Mouse (Mus musculus): ENCODE results near the gene Apol9b. TPM values are rescaled to one million over a fixed set of nuclear protein-coding genes. Genes with fewer than 3 reads are reported as not detected.
A peak's percentile ranks its signal among the peaks of the same experiment; 100 is the strongest.
"Not testable (repeated sequence)": the region's sequence is repeated elsewhere in the genome, so short reads cannot be mapped to it uniquely, and the experiment has no call there.

Apol9b gene
- total and polyA plus RNA-seq, 2 experiments from 2014 or later, result 0.37 to 0.41 TPM

DNA sequence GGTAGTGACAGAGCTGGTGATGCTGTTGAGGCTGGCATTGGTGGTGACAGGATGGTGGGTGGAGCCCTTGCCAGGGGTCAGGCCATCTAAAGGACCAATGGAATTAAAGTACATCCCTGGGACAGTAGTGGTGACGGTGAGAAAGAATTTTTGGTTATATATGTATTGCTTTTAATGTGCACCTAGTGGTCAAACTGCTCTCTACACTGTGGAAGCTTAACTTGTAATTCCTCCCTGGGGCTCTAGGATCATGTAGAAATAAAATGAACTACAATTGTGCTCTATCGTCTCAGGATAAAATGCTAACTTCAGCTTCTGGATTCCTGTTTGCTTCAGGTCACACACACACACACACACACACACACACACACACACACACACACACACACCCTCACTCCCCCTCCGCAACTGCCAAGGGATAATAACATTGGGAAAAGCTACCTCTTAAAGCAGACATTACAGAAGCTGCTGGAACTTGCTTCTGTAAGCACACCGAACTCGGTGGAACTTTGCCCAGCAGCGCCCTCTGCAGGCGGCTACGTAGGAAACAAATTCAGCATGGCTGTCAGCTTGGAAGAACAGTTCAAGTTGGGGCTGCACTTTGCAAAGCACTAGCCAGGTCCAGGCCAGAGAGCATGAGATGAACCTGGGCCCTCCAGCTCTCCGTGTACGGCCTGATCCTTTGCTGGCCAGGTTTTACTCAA, 4.5 kb upstream of the Apol9b start:
- H3K4me1 ChIP-seq (ENCODE audit: insufficient read depth, low read length); H3K9me3 ChIP-seq (ENCODE audit: low read length); H3K27ac ChIP-seq; DNase-seq (ENCODE audit: low spot score); H3K4me3 ChIP-seq (ENCODE audit: low read length); H3K27me3 ChIP-seq (ENCODE audit: insufficient read depth, low read length); H3K4me2 ChIP-seq (ENCODE audit: low read depth, low read length); H3K36me3 ChIP-seq (ENCODE audit: insufficient read depth, low read length); H3K9ac ChIP-seq (replicated peaks; ENCODE audit: low read length): not testable (repeated sequence)
- WGBS, result 32% methylated on average over 2 of the region's 10 CpGs
- peak; percentile 79 for ATAC-seq

DNA sequence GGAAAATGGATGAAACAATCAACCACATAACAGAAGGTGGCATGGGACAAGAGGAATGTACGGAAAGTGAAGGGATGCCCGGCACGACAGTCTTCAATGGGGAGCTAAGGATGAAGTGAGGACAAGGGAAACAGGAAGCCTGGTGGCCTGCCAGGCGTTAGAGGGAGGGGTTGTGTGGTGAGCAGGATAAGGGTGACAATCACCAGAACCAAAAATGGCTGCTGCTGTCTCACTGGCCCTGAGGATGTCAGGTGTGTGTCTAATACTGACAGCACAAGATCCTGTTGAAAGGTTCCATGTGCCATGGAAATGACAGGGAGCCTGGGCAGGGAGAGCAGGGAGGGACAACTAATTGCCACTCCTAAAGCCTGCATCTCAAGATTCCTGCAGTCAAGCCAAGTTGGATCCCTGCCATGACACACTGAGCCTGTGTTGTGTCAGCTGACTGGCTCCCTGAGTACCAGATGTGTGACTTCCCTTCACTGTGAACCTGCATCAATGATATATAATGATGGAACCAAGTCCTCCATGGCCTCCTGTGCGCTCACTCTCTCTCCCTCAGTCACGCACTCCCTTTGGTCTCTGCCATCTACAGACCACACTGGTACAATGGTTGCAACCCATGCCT, 3.3 kb upstream of the Apol9b start:
- peak; percentile 54 for DNase-seq (ENCODE audit: low spot score)

DNA sequence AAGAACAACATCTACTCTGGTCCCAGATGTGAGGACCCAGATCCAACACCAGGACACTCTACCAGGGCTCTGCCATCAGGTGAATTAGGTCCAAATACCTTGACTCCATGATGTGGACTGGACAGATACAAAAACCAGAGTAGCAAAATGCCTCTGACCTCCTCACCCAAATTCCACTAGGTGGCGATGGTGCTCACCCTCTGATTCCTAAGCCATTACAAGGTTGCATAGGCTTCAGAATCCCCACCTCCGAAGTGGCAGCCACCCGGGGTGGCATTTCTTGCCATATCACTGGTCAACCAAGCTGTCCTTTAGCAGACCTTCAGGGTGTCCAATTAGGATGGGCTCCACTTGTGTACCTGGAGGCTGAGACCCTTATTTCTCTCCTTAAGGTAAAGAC, 1.7 kb upstream of the Apol9b start:
- H3K9me3 ChIP-seq (ENCODE audit: low read length); DNase-seq (ENCODE audit: low spot score); H3K9ac ChIP-seq (replicated peaks; ENCODE audit: low read length); H3K4me2 ChIP-seq (ENCODE audit: low read depth, low read length); ATAC-seq; H3K4me3 ChIP-seq (ENCODE audit: low read length); H3K27me3 ChIP-seq (ENCODE audit: insufficient read depth, low read length); H3K27ac ChIP-seq; H3K4me1 ChIP-seq (ENCODE audit: insufficient read depth, low read length); H3K36me3 ChIP-seq (ENCODE audit: insufficient read depth, low read length): not testable (repeated sequence)
- peak; percentile 62 for TF ChIP-seq CTCF (IDR thresholded peaks at IDR 0.05; ENCODE audit: low read depth)
- 0% methylated on average over 3 of the region's 3 CpGs for WGBS

More for the DNA sequence above, 3.3 kb upstream of the Apol9b start:
- not testable (repeated sequence) for H3K4me1 ChIP-seq (ENCODE audit: insufficient read depth, low read length); H3K4me3 ChIP-seq (ENCODE audit: low read length); H3K27me3 ChIP-seq (ENCODE audit: insufficient read depth, low read length); H3K4me2 ChIP-seq (ENCODE audit: low read depth, low read length); H3K9ac ChIP-seq (replicated peaks; ENCODE audit: low read length); H3K9me3 ChIP-seq (ENCODE audit: low read length); ATAC-seq; H3K36me3 ChIP-seq (ENCODE audit: insufficient read depth, low read length); H3K27ac ChIP-seq
- WGBS, result 58% methylated on average over 5 of the region's 6 CpGs

DNA sequence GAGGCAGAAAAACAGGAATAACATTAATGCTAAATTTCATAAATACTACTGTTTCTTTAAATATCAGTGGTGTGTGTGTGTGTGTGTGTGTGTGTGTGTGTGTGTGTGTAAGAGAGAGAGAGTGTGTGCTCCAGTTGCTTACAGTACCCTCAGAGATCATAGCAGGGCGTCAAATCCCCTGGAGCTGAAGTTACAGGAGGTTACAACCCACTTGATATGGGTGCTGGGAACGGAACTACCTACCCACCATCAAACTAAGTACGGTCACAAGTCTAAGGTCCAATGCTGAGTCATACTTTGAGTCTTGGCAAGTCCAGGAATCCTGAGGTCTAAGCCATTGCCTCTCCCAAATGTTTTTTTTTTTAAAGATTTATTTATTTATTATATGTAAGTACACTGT, 1.1 kb upstream of the Apol9b start:
- not testable (repeated sequence) for H3K4me1 ChIP-seq (ENCODE audit: insufficient read depth, low read length); H3K4me2 ChIP-seq (ENCODE audit: low read depth, low read length); H3K4me3 ChIP-seq (ENCODE audit: low read length); H3K9me3 ChIP-seq (ENCODE audit: low read length); DNase-seq (ENCODE audit: low spot score); H3K36me3 ChIP-seq (ENCODE audit: insufficient read depth, low read length); ATAC-seq; H3K27me3 ChIP-seq (ENCODE audit: insufficient read depth, low read length); H3K27ac ChIP-seq; H3K9ac ChIP-seq (replicated peaks; ENCODE audit: low read length)
- WGBS, result 91% methylated on average over 3 of the region's 3 CpGs

DNA sequence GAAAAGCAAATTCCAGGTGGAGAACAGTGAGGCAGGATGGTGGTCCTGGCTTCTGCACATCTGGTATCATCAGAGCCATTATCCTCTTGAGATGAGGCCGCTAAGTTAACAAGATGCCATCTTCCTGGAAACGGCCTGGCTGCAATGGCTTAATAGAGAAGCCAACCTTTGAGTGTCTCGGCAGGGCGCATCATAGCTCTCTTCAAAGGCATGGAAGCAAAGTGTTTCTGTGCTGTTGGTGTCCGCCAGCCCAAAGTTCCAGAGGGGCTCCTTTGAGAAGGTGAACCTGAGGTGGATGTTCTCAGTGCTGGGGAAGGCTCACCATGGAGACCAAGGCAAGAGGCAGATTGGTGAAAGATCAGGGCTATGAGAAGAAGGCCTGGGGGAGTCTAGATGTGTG, 2.8 kb downstream of the Apol9b start:
- DNase-seq (ENCODE audit: low spot score) (no peak), ATAC-seq (no peak)
- H3K4me3 ChIP-seq (ENCODE audit: low read length), result no peak overlapping the region
- H3K9ac ChIP-seq (replicated peaks; ENCODE audit: low read length), result no peak overlapping the region
- no peak overlapping the region for H3K4me2 ChIP-seq (ENCODE audit: low read depth, low read length)
- no peaks in the 10 kb centered on the region for H3K4me1 ChIP-seq (ENCODE audit: insufficient read depth, low read length)
- 82% methylated on average over 5 of the region's 5 CpGs for WGBS
- TF ChIP-seq CTCF (IDR thresholded peaks at IDR 0.05; ENCODE audit: low read depth), result no peak
- no peaks in the 10 kb centered on the region for H3K27me3 ChIP-seq (ENCODE audit: insufficient read depth, low read length)
- H3K36me3 ChIP-seq (ENCODE audit: insufficient read depth, low read length), result no peaks in the 10 kb centered on the region
- no peaks in the 10 kb centered on the region for H3K9me3 ChIP-seq (ENCODE audit: low read length)
- no peak overlapping the region for H3K27ac ChIP-seq

DNA sequence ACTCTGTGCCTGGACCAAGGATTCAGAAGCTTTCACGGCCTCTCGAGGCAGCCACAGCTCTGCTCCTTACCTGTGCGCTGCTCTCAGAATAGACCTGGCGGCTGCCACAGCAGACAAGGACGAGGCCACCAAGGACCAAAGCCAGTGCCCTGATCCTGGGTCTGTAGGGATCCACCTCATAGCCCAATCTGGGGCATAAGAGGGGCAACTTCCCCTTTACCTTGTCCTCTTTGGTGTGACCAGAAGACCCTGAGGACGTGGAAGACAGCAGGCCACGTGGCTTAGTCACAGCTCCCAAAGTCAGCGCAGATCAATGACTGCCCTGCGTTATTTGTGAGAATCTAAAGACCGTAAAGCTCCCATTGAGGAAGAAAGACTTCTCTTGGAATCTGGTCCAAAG, 4.0 kb downstream of the Apol9b start:
- DNase-seq (ENCODE audit: low spot score); H3K36me3 ChIP-seq (ENCODE audit: insufficient read depth, low read length); ATAC-seq; H3K4me3 ChIP-seq (ENCODE audit: low read length); H3K27ac ChIP-seq; H3K9me3 ChIP-seq (ENCODE audit: low read length); H3K27me3 ChIP-seq (ENCODE audit: insufficient read depth, low read length); H3K4me2 ChIP-seq (ENCODE audit: low read depth, low read length); H3K4me1 ChIP-seq (ENCODE audit: insufficient read depth, low read length); H3K9ac ChIP-seq (replicated peaks; ENCODE audit: low read length): not testable (repeated sequence)
- WGBS, result 76% methylated on average over 10 of the region's 10 CpGs

DNA sequence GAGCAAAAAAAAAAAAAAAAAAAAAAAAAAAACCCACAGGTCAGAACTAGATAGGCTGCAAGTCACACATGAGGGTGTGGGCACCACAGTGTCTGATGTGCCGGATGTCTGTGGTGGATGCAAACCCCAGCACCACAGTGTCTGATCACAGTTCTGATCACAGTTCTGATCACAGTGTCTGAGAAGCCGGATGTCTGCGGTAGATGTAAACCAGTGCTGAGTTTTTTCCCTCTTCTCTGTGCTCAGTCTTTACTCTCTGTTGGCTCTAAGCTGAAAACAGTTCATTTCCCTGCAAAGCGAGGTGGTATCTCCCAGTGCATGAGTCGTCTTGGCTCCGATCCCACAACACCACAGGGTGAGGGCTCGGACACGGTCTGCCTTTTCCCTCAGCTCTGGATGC, 4.5 kb downstream of the Apol9b start:
- not testable (repeated sequence) for H3K9ac ChIP-seq (replicated peaks; ENCODE audit: low read length); H3K4me3 ChIP-seq (ENCODE audit: low read length); H3K36me3 ChIP-seq (ENCODE audit: insufficient read depth, low read length); H3K27me3 ChIP-seq (ENCODE audit: insufficient read depth, low read length); H3K27ac ChIP-seq; ATAC-seq; H3K9me3 ChIP-seq (ENCODE audit: low read length); H3K4me1 ChIP-seq (ENCODE audit: insufficient read depth, low read length); H3K4me2 ChIP-seq (ENCODE audit: low read depth, low read length)
- DNase-seq (ENCODE audit: low spot score), result peak; percentile 48
- 60% methylated on average over 8 of the region's 8 CpGs for WGBS

DNA sequence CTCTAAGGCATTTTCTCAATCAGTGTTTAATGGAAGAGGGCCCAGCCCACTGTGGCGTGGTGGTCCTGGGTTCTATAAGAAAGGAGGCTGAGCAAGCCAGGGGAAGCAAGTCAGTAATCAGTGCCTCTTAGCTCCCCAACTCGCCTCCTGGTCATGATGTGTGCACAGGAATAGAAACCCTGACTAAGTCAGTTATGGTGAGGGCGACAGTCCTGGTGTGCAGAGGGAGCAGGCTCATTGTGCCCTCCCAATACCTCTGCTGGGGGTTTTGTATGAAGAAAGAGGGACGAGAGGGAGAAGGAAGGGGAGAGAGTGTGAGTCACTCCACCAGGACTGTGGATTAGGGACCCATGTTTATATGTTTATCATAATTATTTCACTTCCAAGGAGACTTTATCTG, 5.1 kb downstream of the Apol9b start:
- H3K27me3 ChIP-seq (ENCODE audit: insufficient read depth, low read length); DNase-seq (ENCODE audit: low spot score); H3K4me2 ChIP-seq (ENCODE audit: low read depth, low read length); H3K9me3 ChIP-seq (ENCODE audit: low read length); H3K36me3 ChIP-seq (ENCODE audit: insufficient read depth, low read length); H3K4me1 ChIP-seq (ENCODE audit: insufficient read depth, low read length); H3K27ac ChIP-seq; H3K4me3 ChIP-seq (ENCODE audit: low read length); H3K9ac ChIP-seq (replicated peaks; ENCODE audit: low read length); ATAC-seq: not testable (repeated sequence)
- 54% methylated on average over 4 of the region's 4 CpGs for WGBS

Measured in hindbrain, postnatal 0 days (tissue).